Mouse (Mus musculus) forebrain, embryonic 11.5 days (tissue): Measurements from ENCODE around the gene Supt3. TPM values are rescaled to one million over a fixed set of nuclear protein-coding genes. Genes with fewer than 3 reads are reported as not detected.
A peak's percentile ranks its signal among the peaks of the same experiment; 100 is the strongest.

Experiments used
- ATAC-seq: fragments of 200-750 bp; cut with Nextera tagmentation; replicated peaks from 2 replicates; pipeline ENCODE4 v1.8.0; 2017; ENCODE audit warnings: moderate TSS enrichment; ENCODE audit not compliant: low FRiP score
- DNase-seq: peaks from one replicate; pipeline ENCODE4 v3.0.0-alpha.2; 2017; ENCODE audit warnings: low spot score
- H3K27ac ChIP-seq: fragments of 300-500 bp; sonication (generic); 2 replicates; pipeline ENCODE4 v1.5.1; 2014; ENCODE audit warnings: low read depth, low read length
- H3K27me3 ChIP-seq: fragments of 300-500 bp; sonication (generic); 2 replicates; pipeline ENCODE4 v1.6.1; 2014; ENCODE audit warnings: mild to moderate bottlenecking, low read length, mixed read lengths; ENCODE audit not compliant: control insufficient read depth, insufficient read depth
- H3K36me3 ChIP-seq: fragments of 300-500 bp; sonication (generic); 2 replicates; pipeline ENCODE4 v1.6.1; 2014; ENCODE audit warnings: mild to moderate bottlenecking, low read length, moderate library complexity, mixed read lengths; ENCODE audit not compliant: control insufficient read depth, insufficient read depth
- H3K4me1 ChIP-seq: fragments of 300-500 bp; sonication (generic); replicated peaks from 2 replicates; pipeline ENCODE4 v1.6.1; 2014; ENCODE audit warnings: low read length, mixed read lengths; ENCODE audit not compliant: control insufficient read depth, insufficient read depth
- H3K4me2 ChIP-seq: fragments of 300-500 bp; sonication (generic); 2 replicates; pipeline ENCODE4 v1.6.1; 2014; ENCODE audit warnings: low read depth, mild to moderate bottlenecking, low read length, moderate library complexity, mixed read lengths; ENCODE audit not compliant: severe bottlenecking
- H3K4me3 ChIP-seq: fragments of 300-500 bp; sonication (generic); 2 replicates; pipeline ENCODE4 v1.5.1; 2014; ENCODE audit warnings: low read depth, low read length
- H3K9ac ChIP-seq: fragments of 300-500 bp; sonication (generic); 2 replicates; pipeline ENCODE4 v1.6.1; 2014; ENCODE audit warnings: low read length
- H3K9me3 ChIP-seq: fragments of 300-500 bp; sonication (generic); 2 replicates; pipeline ENCODE4 v1.6.1; 2016; ENCODE audit warnings: low read length, mixed read lengths; ENCODE audit not compliant: control insufficient read depth
- WGBS: fragments of 180-500 bp; shearing (Covaris S2); extraction: QIAGEN DNeasy Blood & Tissue Kit; methylation state at CpG from one replicate; pipeline ENCODE4 v1.1.7; 2014; 5-methylcytosine and 5-hydroxymethylcytosine counted together
- polyA plus RNA-seq: library from polyadenylated mRNA; unstranded; fragments of >200 nt; fragmentation: Nextera tagmentation; extraction: Ambion mirVana; gene quantifications from 2 replicates; pipeline ENCODE4 v1.2.1, GENCODE M21; 2014

The Supt3 gene
- polyA plus RNA-seq, 1 experiment from 2014 or later: 24.9 TPM

- Histone ChIP-seq H3K4me2 (peak overlapping the region; percentile 20; the same call in 1 of the 2 replicates), H3K27ac (no peak overlapping the region), H3K4me3 (no peak overlapping the region), H3K9ac (no peak overlapping the region), H3K9me3 (no peaks in the 10 kb centered on the region), H3K36me3 (no peaks in the 10 kb centered on the region), H3K4me1 (peaks cover 8% of the 10 kb centered on the region; the same call in 1 of the 2 replicates), H3K27me3 (peaks cover 52% of the 10 kb centered on the region)
- DNase-seq (peak; percentile 60), ATAC-seq (no peak)
- WGBS: under 1% methylated on average over 33 of the region's 33 CpGs
Measured at GRCm38 (mm10) chr17:44737275-44738120, 39.5 kb upstream of the Supt3 start.

- Histone ChIP-seq H3K9me3 (no peaks in the 10 kb centered on the region), H3K4me3 (no peak overlapping the region), H3K27me3 (peaks cover 48% of the 10 kb centered on the region), H3K4me2 (no peak overlapping the region), H3K27ac (no peak overlapping the region), H3K9ac (no peak overlapping the region), H3K36me3 (no peaks in the 10 kb centered on the region), H3K4me1 (peaks cover 8% of the 10 kb centered on the region; the same call in 1 of the 2 replicates)
- DNase-seq (peak; percentile 52), ATAC-seq (no peak)
- under 1% methylated on average over 17 of the region's 22 CpGs for WGBS
Measured at GRCm38 (mm10) chr17:44738121-44738637, 38.8 kb upstream of the Supt3 start.

- Histone ChIP-seq H3K4me1 (no peaks in the 10 kb centered on the region), H3K4me3 (no peak overlapping the region), H3K4me2 (no peak overlapping the region), H3K27me3 (peaks cover 22% of the 10 kb centered on the region), H3K9me3 (no peaks in the 10 kb centered on the region), H3K9ac (no peak overlapping the region), H3K36me3 (no peaks in the 10 kb centered on the region), H3K27ac (no peak overlapping the region)
- ATAC-seq: no peak
- DNase-seq: no peak
- 86% methylated on average over 9 of the region's 9 CpGs for WGBS
Measured at GRCm38 (mm10) chr17:44742246-44742645, 34.7 kb upstream of the Supt3 start.

GRCm38 (mm10) chr17:44743780-44744179 lies 33.2 kb upstream of the Supt3 start:
- no peak overlapping the region for H3K4me3 ChIP-seq
- H3K4me2 ChIP-seq: no peak overlapping the region
- peaks cover 8% of the 10 kb centered on the region for H3K27me3 ChIP-seq
- no peaks in the 10 kb centered on the region for H3K4me1 ChIP-seq
- no peaks in the 10 kb centered on the region for H3K36me3 ChIP-seq
- 73% methylated on average over 3 of the region's 3 CpGs for WGBS
- DNase-seq: no peak
- no peak for ATAC-seq
- no peaks in the 10 kb centered on the region for H3K9me3 ChIP-seq
- no peak overlapping the region for H3K27ac ChIP-seq
- no peak overlapping the region for H3K9ac ChIP-seq

- 89% methylated on average over 8 of the region's 8 CpGs for WGBS
- no peak overlapping the region for H3K4me3 ChIP-seq
- H3K9me3 ChIP-seq: no peaks in the 10 kb centered on the region
- no peak overlapping the region for H3K27ac ChIP-seq
- H3K27me3 ChIP-seq: no peaks in the 10 kb centered on the region
- no peak overlapping the region for H3K9ac ChIP-seq
- H3K4me1 ChIP-seq: no peaks in the 10 kb centered on the region
- H3K36me3 ChIP-seq: no peaks in the 10 kb centered on the region
- no peak for DNase-seq
- no peak overlapping the region for H3K4me2 ChIP-seq
- no peak for ATAC-seq
Measured at GRCm38 (mm10) chr17:44745378-44745777, 31.6 kb upstream of the Supt3 start.

GRCm38 (mm10) chr17:44766318-44766717 lies 10.6 kb upstream of the Supt3 start:
- no peaks in the 10 kb centered on the region for H3K9me3 ChIP-seq
- no peak overlapping the region for H3K9ac ChIP-seq
- no peaks in the 10 kb centered on the region for H3K4me1 ChIP-seq
- no peak overlapping the region for H3K4me2 ChIP-seq
- no peaks in the 10 kb centered on the region for H3K36me3 ChIP-seq
- no peak overlapping the region for H3K27ac ChIP-seq
- 87% methylated on average over 11 of the region's 11 CpGs for WGBS
- H3K4me3 ChIP-seq: no peak overlapping the region
- ATAC-seq (no peak), DNase-seq (no peak)
- no peaks in the 10 kb centered on the region for H3K27me3 ChIP-seq

- H3K4me1 ChIP-seq: no peaks in the 10 kb centered on the region
- no peaks in the 10 kb centered on the region for H3K36me3 ChIP-seq
- no peak overlapping the region for H3K9ac ChIP-seq
- 79% methylated on average over 2 of the region's 2 CpGs for WGBS
- H3K27me3 ChIP-seq: no peaks in the 10 kb centered on the region
- DNase-seq (no peak), ATAC-seq (no peak)
- no peak overlapping the region for H3K4me3 ChIP-seq
- H3K9me3 ChIP-seq: no peaks in the 10 kb centered on the region
- H3K4me2 ChIP-seq: no peak overlapping the region
- H3K27ac ChIP-seq: no peak overlapping the region
Measured at GRCm38 (mm10) chr17:44766975-44767374, 10.0 kb upstream of the Supt3 start.

- no peaks in the 10 kb centered on the region for H3K9me3 ChIP-seq
- H3K27ac ChIP-seq: no peak overlapping the region
- no peaks in the 10 kb centered on the region for H3K4me1 ChIP-seq
- 85% methylated on average over 1 of the region's 1 CpGs for WGBS
- no peak overlapping the region for H3K4me3 ChIP-seq
- H3K4me2 ChIP-seq: no peak overlapping the region
- DNase-seq (no peak), ATAC-seq (no peak)
- no peak overlapping the region for H3K9ac ChIP-seq
- H3K27me3 ChIP-seq: no peaks in the 10 kb centered on the region
- no peaks in the 10 kb centered on the region for H3K36me3 ChIP-seq
Measured at GRCm38 (mm10) chr17:44767375-44767774, 9.6 kb upstream of the Supt3 start.

- H3K4me2 ChIP-seq: no peak overlapping the region
- no peak overlapping the region for H3K4me3 ChIP-seq
- WGBS: 70% methylated on average over 5 of the region's 5 CpGs
- H3K9me3 ChIP-seq: no peaks in the 10 kb centered on the region
- no peaks in the 10 kb centered on the region for H3K4me1 ChIP-seq
- H3K9ac ChIP-seq: no peak overlapping the region
- H3K36me3 ChIP-seq: no peaks in the 10 kb centered on the region
- H3K27me3 ChIP-seq: no peaks in the 10 kb centered on the region
- ATAC-seq (no peak), DNase-seq (no peak)
- H3K27ac ChIP-seq: no peak overlapping the region
Measured at GRCm38 (mm10) chr17:44768522-44768921, 8.4 kb upstream of the Supt3 start.
